Mouse (Mus musculus): ENCODE measurements around the gene Cd9.

DNA sequence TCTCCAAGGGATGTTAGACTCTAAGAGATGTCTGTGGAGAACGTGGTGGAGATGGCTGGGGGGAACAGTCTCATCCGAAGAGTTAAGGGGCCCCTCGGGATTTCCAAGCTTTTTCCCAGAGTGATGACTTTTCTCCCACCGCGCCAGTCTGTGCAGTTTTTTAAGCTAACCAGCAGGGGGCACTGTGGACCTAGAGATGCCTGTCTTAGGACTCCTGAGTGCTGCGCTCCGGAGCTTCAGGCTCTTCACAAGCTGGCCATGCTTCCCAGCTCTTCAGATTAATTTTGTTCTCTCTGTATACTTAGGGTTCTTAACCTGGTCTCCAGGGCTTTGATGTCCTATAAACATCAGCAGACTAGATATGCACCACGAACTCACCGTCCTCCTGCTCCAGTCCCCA, 75.8 kb downstream of the Cd9 start:
- TF ChIP-seq CTCF (IDR thresholded peaks at IDR 0.05; ENCODE audit: insufficient read depth, low read depth, low read length) (peak; percentile 79), POLR2A (IDR thresholded peaks at IDR 0.05; ENCODE audit: insufficient read depth, low read depth, low read length) (no peak)

Data from olfactory bulb, adult 2 months (tissue).